Mouse (Mus musculus): Measurements from ENCODE around the gene Tmem215. TPM values are rescaled to one million over a fixed set of nuclear protein-coding genes. Genes with fewer than 3 reads are reported as not detected.
A peak's percentile ranks its signal among the peaks of the same experiment; 100 is the strongest.

Tmem215 gene
- polyA plus RNA-seq (2015; fragmentation: Nextera tagmentation; extraction: Ambion mirVana): 1.1 and 1.4 TPM in 2 replicates

DNA sequence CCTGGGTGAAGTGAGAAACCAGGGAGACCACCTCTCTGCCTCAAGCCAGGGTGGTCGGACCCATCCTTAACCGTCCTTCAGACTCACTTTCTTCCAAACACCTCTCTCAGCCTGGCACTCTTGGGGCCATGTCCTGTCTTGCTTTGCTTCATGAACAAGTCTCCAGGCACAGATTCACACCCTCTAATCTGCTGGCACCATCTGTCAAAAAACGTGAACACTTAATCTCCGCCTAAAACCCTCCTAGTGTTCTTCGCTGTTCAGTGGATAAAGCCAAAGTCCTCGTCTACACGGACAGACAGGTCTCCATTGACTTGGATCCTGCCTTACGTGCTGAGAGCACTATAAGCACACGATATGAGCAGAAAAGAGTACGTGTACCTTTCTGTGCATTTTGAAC, at the start of gene Tmem215:
Tmem215 (plus strand) TSS at position 301 of the 400 bp plus-strand sequence.
- H3K9me3 ChIP-seq (ENCODE audit: control insufficient read depth, low read length): no peaks in the 10 kb centered on the region
- no peaks in the 10 kb centered on the region for H3K36me3 ChIP-seq (ENCODE audit: control insufficient read depth, insufficient read depth, low read length)
- 84% methylated on average over 10 of the region's 10 CpGs for WGBS
- H3K27ac ChIP-seq (ENCODE audit: low read depth, low read length): no peak within 1 kb of the TSS
- peak within 1 kb of the TSS; percentile 57 for H3K9ac ChIP-seq (ENCODE audit: low read depth, low read length)
- peak within 1 kb of the TSS; percentile 48 for H3K4me3 ChIP-seq (ENCODE audit: low read length)
- H3K4me1 ChIP-seq (ENCODE audit: control insufficient read depth, insufficient read depth, low read depth, low read length): no peaks in the 10 kb centered on the region; the same call in 1 of the 2 replicates
- peaks cover 3% of the 10 kb centered on the region; the same call in 1 of the 2 replicates for H3K27me3 ChIP-seq (replicated peaks; ENCODE audit: control insufficient read depth, insufficient read depth, low read length)
- ATAC-seq: no peak
- H3K4me2 ChIP-seq (ENCODE audit: low read length): peak within 1 kb of the TSS; percentile 70

DNA sequence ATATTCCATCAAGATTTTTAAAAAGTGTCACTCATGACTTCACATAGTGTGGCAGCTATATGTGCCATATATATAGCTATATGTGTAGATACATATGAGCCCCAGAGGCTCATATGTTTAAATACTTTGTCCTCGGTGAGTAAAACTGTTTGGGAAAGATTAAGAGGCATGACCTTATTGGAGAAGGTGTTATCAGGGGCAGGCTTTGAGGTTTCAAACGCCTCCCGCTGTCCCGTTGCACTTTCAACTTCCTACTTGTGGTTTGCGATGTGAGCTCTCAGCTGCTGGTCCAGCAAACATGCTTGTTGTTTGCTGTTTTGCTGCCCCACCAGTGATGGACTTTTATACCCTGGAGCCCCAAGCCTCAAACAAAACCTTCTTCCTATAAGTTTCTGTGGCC, 40.1 kb upstream of the Tmem215 start:
- Histone ChIP-seq H3K36me3 (ENCODE audit: control insufficient read depth, insufficient read depth, low read length) (no peaks in the 10 kb centered on the region), H3K27me3 (replicated peaks; ENCODE audit: control insufficient read depth, insufficient read depth, low read length) (no peaks in the 10 kb centered on the region), H3K9ac (ENCODE audit: low read depth, low read length) (no peak overlapping the region), H3K9me3 (ENCODE audit: control insufficient read depth, low read length) (no peaks in the 10 kb centered on the region), H3K4me3 (ENCODE audit: low read length) (no peak overlapping the region), H3K4me2 (ENCODE audit: low read length) (no peak overlapping the region), H3K27ac (ENCODE audit: low read depth, low read length) (no peak overlapping the region), H3K4me1 (ENCODE audit: control insufficient read depth, insufficient read depth, low read depth, low read length) (no peaks in the 10 kb centered on the region)
- no peak for ATAC-seq
- WGBS: 91% methylated on average over 5 of the region's 5 CpGs

DNA sequence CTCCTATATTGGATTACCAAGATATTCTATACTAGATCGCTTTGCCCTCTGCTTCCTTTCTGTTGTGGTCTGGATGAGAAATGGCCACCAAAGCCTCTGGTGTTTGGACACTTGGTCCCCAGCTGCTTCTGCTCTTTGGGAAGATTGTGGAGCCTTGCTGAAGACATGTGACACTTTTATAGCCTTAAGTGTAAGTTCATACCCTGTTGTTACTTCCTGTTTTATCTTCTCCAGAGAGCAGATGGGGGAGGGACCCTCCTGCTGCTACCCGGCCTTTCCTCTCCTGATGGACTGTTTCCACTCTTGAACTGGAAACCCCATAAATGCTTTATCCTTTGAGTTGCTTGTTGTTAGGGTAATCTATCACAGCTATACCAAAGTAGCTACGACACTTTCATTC, 38.6 kb upstream of the Tmem215 start:
- Histone ChIP-seq H3K27me3 (replicated peaks; ENCODE audit: control insufficient read depth, insufficient read depth, low read length) (no peaks in the 10 kb centered on the region), H3K27ac (ENCODE audit: low read depth, low read length) (no peak overlapping the region), H3K4me1 (ENCODE audit: control insufficient read depth, insufficient read depth, low read depth, low read length) (no peaks in the 10 kb centered on the region), H3K4me3 (ENCODE audit: low read length) (no peak overlapping the region), H3K4me2 (ENCODE audit: low read length) (no peak overlapping the region), H3K9me3 (ENCODE audit: control insufficient read depth, low read length) (no peaks in the 10 kb centered on the region), H3K9ac (ENCODE audit: low read depth, low read length) (no peak overlapping the region), H3K36me3 (ENCODE audit: control insufficient read depth, insufficient read depth, low read length) (no peaks in the 10 kb centered on the region)
- ATAC-seq: no peak
- WGBS: 86% methylated on average over 3 of the region's 3 CpGs

DNA sequence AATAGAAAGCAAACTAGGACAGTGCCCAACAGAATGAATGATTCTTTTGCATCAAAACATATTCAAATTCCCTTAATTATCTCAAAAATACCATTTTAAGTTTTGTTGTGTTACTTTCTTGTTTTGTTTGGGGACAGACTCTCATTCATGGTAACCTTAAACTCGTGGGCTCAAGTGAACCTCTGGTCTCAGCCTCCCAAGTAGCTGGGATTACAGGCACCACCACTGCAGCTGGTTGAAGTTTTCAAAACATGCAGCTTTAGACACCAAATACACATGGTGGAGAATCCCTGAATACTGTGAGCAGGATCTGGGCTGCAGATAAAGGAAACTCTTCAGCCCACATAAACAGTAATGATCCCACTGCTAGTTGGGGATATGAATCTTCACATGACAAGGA, 37.6 kb upstream of the Tmem215 start:
- H3K4me3 ChIP-seq (ENCODE audit: low read length): no peak overlapping the region
- H3K9me3 ChIP-seq (ENCODE audit: control insufficient read depth, low read length): no peaks in the 10 kb centered on the region
- no peaks in the 10 kb centered on the region for H3K27me3 ChIP-seq (replicated peaks; ENCODE audit: control insufficient read depth, insufficient read depth, low read length)
- no peak overlapping the region for H3K9ac ChIP-seq (ENCODE audit: low read depth, low read length)
- H3K36me3 ChIP-seq (ENCODE audit: control insufficient read depth, insufficient read depth, low read length): no peaks in the 10 kb centered on the region
- H3K4me2 ChIP-seq (ENCODE audit: low read length): no peak overlapping the region
- ATAC-seq: no peak
- no peaks in the 10 kb centered on the region for H3K4me1 ChIP-seq (ENCODE audit: control insufficient read depth, insufficient read depth, low read depth, low read length)
- WGBS: 54% methylated on average over 1 of the region's 1 CpGs
- H3K27ac ChIP-seq (ENCODE audit: low read depth, low read length): no peak overlapping the region

DNA sequence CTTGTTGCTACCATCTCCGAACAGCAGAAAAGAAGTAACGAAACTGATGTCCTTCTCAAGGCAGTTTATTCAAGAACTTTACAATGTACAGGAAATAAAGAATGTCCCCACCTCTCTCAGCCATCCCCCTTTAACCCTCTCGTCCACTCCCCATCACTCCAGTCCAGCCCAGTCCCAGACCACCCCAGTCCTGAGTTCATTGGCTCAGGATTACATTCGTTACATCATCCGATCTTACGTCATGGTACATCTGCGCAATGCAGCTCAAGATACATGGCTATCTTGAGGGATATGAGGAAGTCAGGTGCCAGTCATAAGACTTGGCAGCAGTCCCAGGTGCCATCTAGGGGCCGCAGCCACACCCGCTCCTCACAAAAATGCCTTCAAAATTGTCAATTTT, 28.4 kb upstream of the Tmem215 start:
- H3K27me3 ChIP-seq (replicated peaks; ENCODE audit: control insufficient read depth, insufficient read depth, low read length): no peaks in the 10 kb centered on the region
- no peaks in the 10 kb centered on the region for H3K9me3 ChIP-seq (ENCODE audit: control insufficient read depth, low read length)
- H3K27ac ChIP-seq (ENCODE audit: low read depth, low read length): no peak overlapping the region
- no peak for ATAC-seq
- H3K36me3 ChIP-seq (ENCODE audit: control insufficient read depth, insufficient read depth, low read length): no peaks in the 10 kb centered on the region
- no peak overlapping the region for H3K9ac ChIP-seq (ENCODE audit: low read depth, low read length)
- WGBS: 96% methylated on average over 9 of the region's 9 CpGs
- H3K4me1 ChIP-seq (ENCODE audit: control insufficient read depth, insufficient read depth, low read depth, low read length): no peaks in the 10 kb centered on the region
- H3K4me3 ChIP-seq (ENCODE audit: low read length): no peak overlapping the region
- no peak overlapping the region for H3K4me2 ChIP-seq (ENCODE audit: low read length)

DNA sequence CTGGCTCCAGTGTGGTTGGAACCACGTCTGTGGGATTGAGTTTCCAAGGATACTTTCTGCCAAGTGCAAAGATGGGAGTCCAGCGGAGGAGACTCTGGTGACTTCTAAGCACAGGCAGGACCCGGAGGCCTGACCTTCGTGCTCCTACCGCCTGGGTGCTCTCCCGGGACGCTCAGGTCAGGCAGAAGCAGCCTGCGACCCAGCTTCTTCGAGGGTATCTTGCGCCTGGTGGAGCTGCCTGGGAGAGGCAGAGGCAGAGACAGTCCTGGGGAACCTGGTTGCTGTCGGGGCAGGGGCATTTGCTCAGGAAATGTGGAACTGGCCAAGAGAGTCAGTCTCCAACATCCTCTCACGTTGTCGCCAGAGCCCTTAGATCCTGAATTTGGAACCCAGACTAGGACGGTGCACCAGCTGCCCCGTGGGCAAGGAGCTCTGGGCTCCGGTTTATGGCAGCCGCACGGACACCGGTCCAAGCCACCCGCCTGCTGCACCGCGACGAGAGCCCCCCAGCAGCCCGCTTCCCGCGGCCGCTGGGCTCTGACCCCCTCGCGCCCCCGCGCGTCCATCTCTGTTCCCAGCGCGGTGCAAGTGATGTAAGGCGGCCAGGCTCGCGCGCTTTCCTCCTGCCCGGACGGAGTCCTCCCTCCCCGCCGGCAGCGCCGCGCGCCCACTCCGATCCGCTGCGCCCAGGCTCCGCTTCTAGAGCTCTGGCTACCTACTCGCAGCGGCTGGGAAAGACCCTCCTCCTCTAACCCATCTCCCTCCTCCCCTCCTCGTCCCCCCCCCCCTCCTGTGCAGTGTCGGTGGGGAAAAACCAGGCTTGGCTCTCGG, 935 bp downstream of the Tmem215 start:
- Histone ChIP-seq H3K4me2 (ENCODE audit: low read length) (peak overlapping the region; percentile 70), H3K4me3 (ENCODE audit: low read length) (peak overlapping the region; percentile 48)

DNA sequence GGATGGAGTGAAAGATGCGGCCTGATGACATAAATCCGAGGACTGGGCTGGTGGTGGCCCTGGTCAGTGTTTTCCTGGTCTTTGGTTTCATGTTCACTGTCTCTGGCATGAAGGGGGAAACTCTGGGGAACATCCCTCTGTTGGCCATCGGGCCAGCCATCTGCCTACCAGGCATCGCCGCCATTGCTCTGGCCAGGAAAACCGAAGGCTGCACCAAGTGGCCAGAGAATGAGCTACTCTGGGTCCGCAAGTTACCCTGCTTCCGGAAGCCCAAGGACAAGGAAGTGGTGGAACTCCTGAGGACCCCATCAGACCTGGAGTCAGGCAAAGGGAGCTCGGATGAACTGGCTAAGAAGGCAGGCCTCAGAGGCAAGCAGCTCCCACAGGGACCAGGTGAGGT, 1.9 kb downstream of the Tmem215 start:
- H3K27ac ChIP-seq (ENCODE audit: low read depth, low read length): no peak overlapping the region
- H3K36me3 ChIP-seq (ENCODE audit: control insufficient read depth, insufficient read depth, low read length): no peaks in the 10 kb centered on the region
- no peak overlapping the region for H3K4me2 ChIP-seq (ENCODE audit: low read length)
- no peaks in the 10 kb centered on the region; the same call in 1 of the 2 replicates for H3K4me1 ChIP-seq (ENCODE audit: control insufficient read depth, insufficient read depth, low read depth, low read length)
- H3K9ac ChIP-seq (ENCODE audit: low read depth, low read length): no peak overlapping the region
- no peaks in the 10 kb centered on the region for H3K9me3 ChIP-seq (ENCODE audit: control insufficient read depth, low read length)
- 82% methylated on average over 9 of the region's 9 CpGs for WGBS
- H3K4me3 ChIP-seq (ENCODE audit: low read length): no peak overlapping the region
- peaks cover 3% of the 10 kb centered on the region; the same call in 1 of the 2 replicates for H3K27me3 ChIP-seq (replicated peaks; ENCODE audit: control insufficient read depth, insufficient read depth, low read length)
- ATAC-seq: no peak

More for the DNA sequence above, 935 bp downstream of the Tmem215 start:
- Histone ChIP-seq H3K27ac (ENCODE audit: low read depth, low read length) (no peak overlapping the region), H3K36me3 (ENCODE audit: control insufficient read depth, insufficient read depth, low read length) (no peaks in the 10 kb centered on the region), H3K9me3 (ENCODE audit: control insufficient read depth, low read length) (no peaks in the 10 kb centered on the region), H3K4me1 (ENCODE audit: control insufficient read depth, insufficient read depth, low read depth, low read length) (no peaks in the 10 kb centered on the region; the same call in 1 of the 2 replicates), H3K9ac (ENCODE audit: low read depth, low read length) (peak overlapping the region; percentile 57), H3K27me3 (replicated peaks; ENCODE audit: control insufficient read depth, insufficient read depth, low read length) (peaks cover 3% of the 10 kb centered on the region; the same call in 1 of the 2 replicates)
- WGBS: 4% methylated on average over 55 of the region's 55 CpGs
- ATAC-seq: peak; percentile 93

DNA sequence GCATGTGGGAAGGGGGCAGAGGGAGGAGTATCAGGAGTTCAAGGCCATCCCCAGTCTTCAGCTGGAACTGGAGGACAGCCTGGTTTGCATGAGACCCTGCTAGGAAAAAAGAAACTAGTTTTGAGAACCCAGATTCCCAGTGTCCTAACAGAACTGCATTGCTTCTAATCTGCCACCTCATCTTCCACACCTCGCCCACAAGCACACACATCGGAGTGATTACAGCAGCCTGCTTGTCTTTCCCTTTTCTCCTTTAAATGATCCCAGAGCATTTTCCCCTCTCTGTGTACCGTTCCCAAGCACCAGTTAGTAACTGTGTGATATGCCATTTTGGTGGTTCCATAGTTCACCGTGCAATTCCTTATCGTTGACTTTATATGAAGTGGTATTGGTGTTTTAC, 6.0 kb downstream of the Tmem215 start:
- Histone ChIP-seq H3K9ac (ENCODE audit: low read depth, low read length) (no peak overlapping the region), H3K27ac (ENCODE audit: low read depth, low read length) (no peak overlapping the region), H3K4me1 (ENCODE audit: control insufficient read depth, insufficient read depth, low read depth, low read length) (no peaks in the 10 kb centered on the region), H3K4me2 (ENCODE audit: low read length) (no peak overlapping the region), H3K27me3 (replicated peaks; ENCODE audit: control insufficient read depth, insufficient read depth, low read length) (peaks cover 3% of the 10 kb centered on the region; the same call in 1 of the 2 replicates), H3K4me3 (ENCODE audit: low read length) (no peak overlapping the region), H3K36me3 (ENCODE audit: control insufficient read depth, insufficient read depth, low read length) (no peaks in the 10 kb centered on the region), H3K9me3 (ENCODE audit: control insufficient read depth, low read length) (no peaks in the 10 kb centered on the region)
- 92% methylated on average over 5 of the region's 5 CpGs for WGBS
- no peak for ATAC-seq

DNA sequence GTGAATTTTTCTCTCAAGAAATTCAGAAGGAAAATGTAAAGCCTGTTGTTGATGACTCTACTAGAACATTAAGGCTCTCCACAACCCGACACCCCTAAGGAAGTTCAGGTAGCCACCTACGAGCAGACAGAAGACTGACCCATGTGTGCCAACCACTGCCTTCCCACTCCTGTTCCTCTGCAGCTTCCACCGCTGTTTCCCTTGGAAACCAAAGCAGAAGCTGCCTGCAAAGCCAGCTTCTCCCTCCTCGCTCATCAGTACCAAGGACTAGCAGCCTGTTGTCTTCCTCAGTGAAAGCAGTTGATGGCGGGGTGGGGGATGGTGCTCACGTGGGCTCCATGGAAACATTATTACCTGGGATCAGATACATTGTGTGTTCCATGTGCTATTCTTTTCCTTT, 14.6 kb downstream of the Tmem215 start:
- Histone ChIP-seq H3K9ac (ENCODE audit: low read depth, low read length) (no peak overlapping the region), H3K27ac (ENCODE audit: low read depth, low read length) (no peak overlapping the region), H3K9me3 (ENCODE audit: control insufficient read depth, low read length) (no peaks in the 10 kb centered on the region), H3K4me3 (ENCODE audit: low read length) (no peak overlapping the region), H3K4me2 (ENCODE audit: low read length) (no peak overlapping the region), H3K4me1 (ENCODE audit: control insufficient read depth, insufficient read depth, low read depth, low read length) (no peaks in the 10 kb centered on the region), H3K27me3 (replicated peaks; ENCODE audit: control insufficient read depth, insufficient read depth, low read length) (no peaks in the 10 kb centered on the region), H3K36me3 (ENCODE audit: control insufficient read depth, insufficient read depth, low read length) (no peaks in the 10 kb centered on the region)
- ATAC-seq: no peak
- WGBS: 71% methylated on average over 6 of the region's 6 CpGs

Data from hindbrain, embryonic 16.5 days (tissue).